Mouse (Mus musculus) ovary, adult 18-20 months (tissue): Measurements from ENCODE around the gene Gpr4.
A peak's percentile ranks its signal among the peaks of the same experiment; 100 is the strongest.

Source experiments
- DNase-seq: peaks from one replicate; pipeline ENCODE4 v3.0.0; 2022; ENCODE audit warnings: low spot score, mixed read lengths

Gene Gpr4

DNA sequence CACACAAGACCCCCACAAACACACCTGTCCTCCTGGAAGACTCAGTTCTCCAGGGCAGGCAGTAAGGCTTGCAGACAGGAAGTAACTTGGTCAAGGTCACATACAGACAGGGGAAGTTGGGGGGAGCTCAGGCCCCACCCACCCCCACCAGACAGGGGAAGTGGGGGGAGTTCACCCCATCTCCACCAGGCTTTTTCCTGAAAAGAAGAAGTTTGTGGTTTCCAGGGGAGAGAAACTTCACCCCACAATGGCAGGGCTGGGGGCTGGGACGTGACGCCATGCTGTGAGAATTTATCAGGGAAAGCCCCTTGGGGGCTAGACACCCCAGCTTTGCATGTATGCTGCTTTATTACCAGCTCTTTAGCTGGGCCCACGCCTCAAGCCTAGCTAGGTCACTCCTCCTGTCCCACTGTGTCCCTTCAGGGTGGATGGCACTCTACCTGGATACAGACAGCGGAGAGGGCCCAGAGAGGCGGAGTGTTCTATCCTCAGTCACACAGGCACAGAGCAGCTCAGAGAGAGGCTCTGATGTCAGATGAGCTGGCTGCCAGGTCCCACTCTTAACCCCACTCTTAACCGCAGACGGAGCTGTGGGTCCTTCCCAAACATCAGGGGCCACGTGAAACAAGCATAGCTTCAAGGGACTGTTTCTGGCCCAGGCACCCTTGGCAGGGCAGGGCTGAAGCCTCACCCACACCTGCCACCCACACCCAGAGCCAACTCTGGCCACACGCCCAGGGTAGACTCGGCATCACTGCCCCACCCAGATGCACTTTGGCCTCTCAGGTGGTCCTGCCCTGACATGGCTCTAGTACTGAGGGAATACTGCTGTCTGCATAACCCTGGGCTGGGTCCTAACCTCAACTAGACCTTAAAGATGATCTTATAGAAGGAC, 53.8 kb downstream of the Gpr4 start:
- no peak for DNase-seq

DNA sequence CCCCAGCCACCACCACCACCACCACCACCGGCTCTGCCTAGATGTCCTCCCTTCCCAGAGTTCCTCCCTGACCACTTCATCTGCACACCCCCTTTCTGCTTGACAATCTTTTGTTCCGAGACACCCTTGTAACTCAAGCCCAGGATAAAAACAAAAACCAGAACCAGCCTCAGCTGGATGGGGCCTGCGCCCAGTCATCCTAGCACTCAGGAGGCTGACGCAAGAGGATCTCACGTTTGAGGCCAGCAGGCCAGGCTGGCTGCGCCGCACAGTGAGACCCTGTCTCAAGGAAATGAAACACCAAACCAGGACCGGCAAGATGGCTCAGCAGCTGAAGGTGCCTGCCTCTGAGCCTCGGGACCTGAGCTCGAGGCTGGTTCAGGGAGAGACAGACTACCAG, 54.7 kb downstream of the Gpr4 start:
- DNase-seq, result no peak

DNA sequence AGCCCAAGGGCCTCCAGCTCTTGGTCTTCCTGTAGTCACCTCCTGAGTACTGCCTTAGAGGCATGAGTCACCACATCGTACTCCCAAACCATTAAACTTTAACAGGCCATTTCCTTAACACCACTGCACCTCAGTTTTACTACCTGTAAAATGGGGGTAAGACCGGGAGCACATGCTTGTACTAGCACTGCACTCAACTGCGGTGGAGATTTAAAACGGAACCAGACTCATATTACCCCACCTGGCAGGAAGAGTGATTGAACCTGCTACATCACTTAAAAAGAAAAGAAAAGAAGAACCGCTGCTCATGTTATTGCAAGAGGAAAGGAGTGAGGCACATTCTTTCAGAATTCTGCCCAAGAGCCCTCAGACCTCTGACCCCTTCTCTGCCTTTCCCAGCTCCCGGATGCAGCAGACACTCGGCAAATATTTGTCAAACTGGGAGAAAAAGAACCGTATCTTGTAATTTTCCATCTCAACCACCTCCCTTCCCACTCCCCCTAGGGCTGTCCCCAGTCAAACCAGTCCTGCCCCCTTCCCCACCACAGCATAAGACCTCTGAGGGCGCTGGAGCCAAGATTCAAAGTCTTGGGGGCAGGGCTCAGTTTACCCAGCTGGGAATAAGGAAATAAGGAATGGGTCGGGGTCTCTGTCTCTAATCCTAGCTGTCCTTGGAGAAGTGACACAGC, 56.8 kb downstream of the Gpr4 start:
- no peak for DNase-seq

DNA sequence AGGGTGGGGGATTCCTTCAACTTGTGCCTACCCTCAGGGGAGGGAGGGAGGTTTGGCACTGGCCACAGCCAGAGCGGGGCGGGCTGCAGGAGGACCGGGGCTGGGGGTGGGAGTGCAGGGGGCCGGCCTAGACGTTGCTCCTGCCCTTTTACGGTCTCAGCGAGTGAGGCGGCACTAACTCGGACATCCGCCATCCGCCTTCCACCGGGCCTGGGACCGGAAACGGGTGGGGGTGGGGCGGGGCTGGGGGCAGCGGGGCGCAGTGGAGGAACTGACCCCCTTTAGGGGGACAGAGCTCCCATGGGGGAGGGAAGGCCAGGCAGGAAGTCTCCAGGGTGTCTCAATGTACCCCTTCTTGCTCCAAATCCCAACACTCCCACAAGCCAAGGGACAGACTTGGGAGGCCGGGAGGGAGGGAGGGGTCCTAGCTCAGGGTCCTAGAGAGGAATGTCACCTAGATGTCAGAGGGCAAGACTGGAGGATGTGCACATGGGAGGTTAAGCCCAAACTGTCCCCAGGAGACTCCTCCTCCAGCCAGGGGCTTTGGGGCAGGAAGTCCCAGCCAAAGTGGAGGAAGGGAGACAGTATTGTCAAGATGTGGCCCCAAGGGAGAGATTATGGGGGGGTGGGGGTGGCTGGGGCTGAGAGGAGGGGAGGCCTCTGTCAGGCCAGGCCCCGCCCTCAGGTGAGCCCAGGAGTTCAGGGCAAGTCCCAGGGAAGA, 57.5 kb downstream of the Gpr4 start:
- no peak for DNase-seq

DNA sequence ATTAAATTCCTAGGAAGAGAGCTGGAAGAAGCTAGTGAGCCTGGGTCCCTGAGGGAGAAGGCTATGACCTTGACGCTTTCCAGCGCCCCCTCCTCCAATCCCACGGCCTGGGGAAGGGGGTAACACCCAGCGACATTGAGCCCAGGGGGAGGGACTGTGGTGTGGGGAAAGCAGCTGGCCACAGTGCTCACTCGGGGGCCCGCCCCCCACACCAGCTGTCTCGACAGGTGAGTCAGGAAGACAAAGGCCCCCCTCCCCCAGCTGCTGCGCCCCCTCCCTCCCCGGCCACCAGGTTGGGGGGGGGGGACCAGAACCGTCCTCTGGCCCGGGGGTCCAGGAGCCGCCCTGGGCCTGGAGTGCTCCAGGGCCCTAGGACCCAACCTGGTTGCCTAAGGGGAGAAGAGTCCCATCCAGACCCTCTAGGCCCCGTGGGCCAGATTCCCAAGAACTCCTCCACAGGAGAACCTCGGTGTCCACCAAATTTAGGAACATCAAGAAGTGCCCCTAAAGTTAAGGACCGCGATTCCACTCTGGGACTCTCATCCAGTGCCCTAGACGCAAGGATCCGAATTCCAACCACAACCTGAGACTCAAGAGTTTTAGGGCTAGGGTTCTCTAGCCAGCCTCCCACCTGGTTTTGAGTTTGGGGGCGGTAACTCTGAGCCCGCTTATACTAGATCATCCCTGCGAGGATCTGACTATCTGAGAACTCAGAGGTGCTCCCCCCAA, 58.3 kb downstream of the Gpr4 start:
- DNase-seq, result no peak

DNA sequence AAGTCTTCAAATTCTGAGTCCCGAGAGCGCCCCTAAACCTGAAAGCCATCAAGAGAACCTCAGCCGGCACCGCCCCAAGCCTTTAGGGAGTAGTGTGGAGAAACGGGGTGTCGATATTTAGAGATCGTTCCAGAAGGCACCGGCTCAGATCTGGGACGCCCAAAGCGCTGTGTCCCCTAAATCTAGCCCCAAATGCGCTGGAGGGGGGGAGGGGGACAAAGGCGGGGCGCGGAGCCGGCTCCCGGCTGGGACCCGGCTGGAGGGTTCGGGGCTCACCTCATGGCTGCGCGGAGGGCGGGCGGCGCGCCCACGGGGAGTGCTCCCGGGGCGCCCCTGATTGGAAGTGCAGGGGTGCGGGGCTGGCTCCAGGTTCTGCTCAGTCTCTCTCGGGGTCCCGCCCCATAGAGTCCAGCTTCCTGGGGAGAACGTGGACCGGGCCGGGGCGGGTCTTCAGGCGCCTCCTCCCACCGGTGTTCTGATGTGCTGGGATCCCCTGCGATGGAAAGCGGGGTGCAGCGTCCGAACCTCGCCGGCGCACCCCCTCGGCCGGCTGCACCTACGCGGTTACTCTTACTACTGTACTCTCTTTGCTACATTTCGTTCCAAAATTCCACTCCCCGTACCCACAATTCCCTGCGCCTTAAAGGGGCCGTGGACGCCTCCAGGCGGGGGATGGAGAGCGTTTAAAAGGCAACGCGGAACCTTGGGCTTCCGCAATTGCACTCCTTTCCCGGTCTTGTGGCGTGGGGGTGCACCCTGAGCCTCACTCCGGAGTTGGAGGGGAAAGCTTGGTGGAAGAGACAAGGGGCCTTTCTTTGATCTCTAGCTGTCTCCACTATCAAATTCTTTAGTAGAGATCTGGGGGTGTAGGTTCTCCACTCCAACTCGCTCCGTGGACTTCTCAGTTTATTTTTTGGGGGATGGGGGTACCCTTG, 59.2 kb downstream of the Gpr4 start, which contains the start of gene Vasp:
Vasp (minus strand) TSS at position 580 of the 935 bp plus-strand sequence.
- peak; percentile 75 for DNase-seq

DNA sequence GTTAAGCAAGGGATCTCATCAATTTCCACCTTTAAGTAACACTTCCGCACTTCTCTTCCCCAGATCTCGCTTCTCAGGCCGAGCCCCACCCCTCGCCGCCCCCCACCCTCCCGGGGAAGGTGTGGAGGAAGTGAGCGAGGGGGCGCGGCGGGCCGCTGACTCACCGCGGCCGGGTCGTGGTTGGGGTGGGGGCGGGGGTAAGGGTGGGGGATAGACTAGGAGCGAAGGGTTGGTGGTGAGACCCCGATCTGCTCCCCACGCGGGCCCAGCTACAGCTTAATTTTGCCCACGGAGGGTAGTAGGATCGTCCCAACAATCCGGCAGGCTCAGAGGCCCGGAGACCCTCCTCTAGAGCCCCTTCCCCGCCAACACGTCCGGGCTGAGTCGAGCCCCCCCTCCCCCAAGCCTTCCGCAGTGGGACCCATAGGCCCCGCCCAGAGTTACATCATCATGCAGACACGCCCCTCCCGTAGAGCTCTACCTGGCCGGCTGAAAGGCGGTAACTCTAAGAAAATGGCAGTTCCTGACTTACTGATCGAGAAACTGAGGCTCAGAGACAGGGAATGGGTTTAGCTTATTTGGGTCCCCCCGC, 59.9 kb downstream of the Gpr4 start:
- peak; percentile 54 for DNase-seq
